Mouse (Mus musculus) c-Kit-positive CD71-positive TER-119-positive erythroid progenitor cells, embryonic 14.5 days (primary cell): ENCODE measurements around the gene Gbe1.

Experiments used
- DNase-seq: peaks from one replicate; pipeline ENCODE4 v3.0.0-alpha.2; 2013; ENCODE audit warnings: low spot score

The Gbe1 gene

GRCm38 (mm10) chr16:70353058-70353457, 39.3 kb downstream of the Gbe1 start:
- no peak for DNase-seq

- DNase-seq, result no peak
Measured at GRCm38 (mm10) chr16:70358326-70358725, 44.6 kb downstream of the Gbe1 start.

- no peak for DNase-seq
Measured at GRCm38 (mm10) chr16:70365229-70365628, 51.5 kb downstream of the Gbe1 start.

- DNase-seq, result no peak
Measured at GRCm38 (mm10) chr16:70381045-70381444, 67.3 kb downstream of the Gbe1 start.

GRCm38 (mm10) chr16:70385494-70385893, 71.7 kb downstream of the Gbe1 start:
- DNase-seq, result no peak

GRCm38 (mm10) chr16:70387385-70387784, 73.6 kb downstream of the Gbe1 start:
- DNase-seq, result no peak

- no peak for DNase-seq
Measured at GRCm38 (mm10) chr16:70395276-70395675, 81.5 kb downstream of the Gbe1 start.

- DNase-seq, result no peak
Measured at GRCm38 (mm10) chr16:70407780-70408179, 94.0 kb downstream of the Gbe1 start.

GRCm38 (mm10) chr16:70421077-70421476, 107.3 kb downstream of the Gbe1 start:
- no peak for DNase-seq

GRCm38 (mm10) chr16:70449520-70449919, 135.8 kb downstream of the Gbe1 start:
- no peak for DNase-seq

GRCm38 (mm10) chr16:70475583-70475982, 161.8 kb downstream of the Gbe1 start:
- DNase-seq, result no peak

- no peak for DNase-seq
Measured at GRCm38 (mm10) chr16:70476161-70476560, 162.4 kb downstream of the Gbe1 start.

- no peak for DNase-seq
Measured at GRCm38 (mm10) chr16:70480494-70480893, 166.7 kb downstream of the Gbe1 start.

- no peak for DNase-seq
Measured at GRCm38 (mm10) chr16:70506457-70506856, 192.7 kb downstream of the Gbe1 start.

GRCm38 (mm10) chr16:70510938-70511337, 197.2 kb downstream of the Gbe1 start:
- no peak for DNase-seq

GRCm38 (mm10) chr16:70522861-70523260, 209.1 kb downstream of the Gbe1 start:
- DNase-seq, result no peak

- no peak for DNase-seq
Measured at GRCm38 (mm10) chr16:70523566-70523965, 209.8 kb downstream of the Gbe1 start.

GRCm38 (mm10) chr16:70524273-70524672, 210.5 kb downstream of the Gbe1 start:
- DNase-seq, result no peak

- no peak for DNase-seq
Measured at GRCm38 (mm10) chr16:70527224-70527623, 213.5 kb downstream of the Gbe1 start.

GRCm38 (mm10) chr16:70535224-70535623, 221.5 kb downstream of the Gbe1 start:
- no peak for DNase-seq

GRCm38 (mm10) chr16:70550835-70551234, 237.1 kb downstream of the Gbe1 start:
- no peak for DNase-seq

GRCm38 (mm10) chr16:70561635-70562348, 248.0 kb downstream of the Gbe1 start:
- no peak for DNase-seq

- no peak for DNase-seq
Measured at GRCm38 (mm10) chr16:70562574-70562973, 248.8 kb downstream of the Gbe1 start.

- no peak for DNase-seq
Measured at GRCm38 (mm10) chr16:70563456-70563855, 249.7 kb downstream of the Gbe1 start.
